Mouse (Mus musculus) G1E (cell line): ENCODE data around the gene Pcp4l1. TPM values are rescaled to one million over a fixed set of nuclear protein-coding genes. Genes with fewer than 3 reads are reported as not detected.
"Not testable (repeated sequence)": the region's sequence is repeated elsewhere in the genome, so short reads cannot be mapped to it uniquely, and the experiment has no call there.

ENCODE experiments used
- ATAC-seq: 2 replicates; pipeline ENCODE4 v1.8.0; 2016; ENCODE audit warnings: mild to moderate bottlenecking; ENCODE audit not compliant: insufficient number of reproducible peaks, poor library complexity, low FRiP score, severe bottlenecking; ENCODE audit errors: extremely low read depth
- DNase-seq: peaks from one replicate; pipeline ENCODE4 v3.0.0; 2012; ENCODE audit warnings: low spot score
- H3K27me3 ChIP-seq: 2 replicates; pipeline ENCODE4 v1.6.1; 2012; ENCODE audit warnings: mild to moderate bottlenecking, low read length, inconsistent platforms; ENCODE audit not compliant: insufficient read depth
- H3K36me3 ChIP-seq: replicated peaks from 2 replicates; pipeline ENCODE3; 2012; ENCODE audit warnings: mild to moderate bottlenecking, inconsistent platforms
- H3K4me1 ChIP-seq: 2 replicates; pipeline ENCODE4 v1.6.1; 2012; ENCODE audit warnings: low read depth, low read length, inconsistent platforms, mixed read lengths; ENCODE audit not compliant: insufficient read depth
- H3K4me3 ChIP-seq: 2 replicates; pipeline ENCODE4 v1.5.1; 2012; ENCODE audit warnings: low read depth, mild to moderate bottlenecking, inconsistent platforms, low read length, moderate library complexity, mixed read lengths
- H3K9me3 ChIP-seq: replicated peaks from 2 replicates; pipeline ENCODE4 v1.6.1; 2012; ENCODE audit warnings: inconsistent platforms
- CTCF ChIP-seq: IDR thresholded peaks from 2 replicates; pipeline ENCODE4 v1.5.1; 2012; ENCODE audit warnings: low read depth, low read length, inconsistent platforms, mixed read lengths
- GATA1 ChIP-seq: IDR thresholded peaks from 2 replicates; pipeline ENCODE4 v1.6.1; 2012; ENCODE audit warnings: borderline replicate concordance, low read length, inconsistent platforms, mixed read lengths
- GATA2 ChIP-seq: IDR thresholded peaks from 2 replicates; pipeline ENCODE4 v1.6.1; 2012; ENCODE audit warnings: low read depth, low read length, inconsistent platforms, borderline replicate concordance
- POLR2AphosphoS5 ChIP-seq: IDR thresholded peaks from 2 replicates; pipeline ENCODE4 v1.6.1; 2012; ENCODE audit warnings: low read depth, low read length, inconsistent platforms; ENCODE audit not compliant: insufficient replicate concordance
- TAL1 ChIP-seq: conservative IDR thresholded peaks from 2 replicates; pipeline ENCODE4 v1.6.1; 2012; ENCODE audit warnings: low read depth, low read length, inconsistent platforms, mixed read lengths
- polyA plus RNA-seq: library from polyadenylated mRNA; stranded (reverse); fragments of >175 nt; gene quantifications from 2 replicates; pipeline ENCODE4 v1.2.3, GENCODE M21; 2012
- total RNA-seq, 2 experiments: library from RNA; stranded (forward) in 1 of 2; stranded (reverse) in 1 of 2; fragments of 200-1000 nt in 1 of 2; fragments of >200 nt in 1 of 2; fragmentation: Nextera tagmentation in 1 of 2; gene quantifications; 2 replicates each; pipeline ENCODE4 v1.2.3; 2014 to 2017

The Pcp4l1 gene
- total and polyA plus RNA-seq, 3 experiments = 0.16 TPM; not detected in 2

DNA sequence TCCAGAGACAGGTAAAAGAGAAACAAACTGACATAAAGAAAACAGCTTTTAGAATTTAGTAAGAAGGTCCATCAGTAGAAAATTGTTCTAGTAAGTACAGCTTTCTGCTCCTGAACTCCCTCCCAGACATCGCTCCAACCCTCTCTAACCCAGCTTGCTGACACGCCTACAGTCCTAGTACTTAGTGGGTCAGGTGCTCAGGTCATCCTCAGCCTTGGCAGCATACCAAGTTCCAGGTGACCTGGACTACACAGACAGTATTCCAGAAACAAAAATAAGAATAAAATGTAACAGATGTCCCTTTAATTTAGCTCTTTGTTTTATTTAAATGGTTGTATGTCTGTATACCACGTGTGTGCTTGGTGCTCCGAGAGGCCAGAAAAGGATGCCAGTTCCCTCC lies 44.1 kb downstream of the Pcp4l1 start:
- ATAC-seq (no peak), DNase-seq (no peak)
- H3K4me3 ChIP-seq = no peak overlapping the region
- peaks cover 17% of the 10 kb centered on the region for H3K36me3 ChIP-seq
- TF ChIP-seq GATA2 = no peak
- TF ChIP-seq CTCF = no peak
- TF ChIP-seq POLR2AphosphoS5 = no peak
- no peak for TF ChIP-seq TAL1
- TF ChIP-seq GATA1 = no peak
- H3K4me1 ChIP-seq = peaks cover 29% of the 10 kb centered on the region
- H3K27me3 ChIP-seq = peaks cover 20% of the 10 kb centered on the region
- no peaks in the 10 kb centered on the region for H3K9me3 ChIP-seq

GRCm38 (mm10) chr1:171150838-171151391 lies 45.2 kb downstream of the Pcp4l1 start:
- peak; percentile 13 for DNase-seq
- no peaks in the 10 kb centered on the region for H3K9me3 ChIP-seq
- peaks cover 10% of the 10 kb centered on the region for H3K27me3 ChIP-seq
- H3K4me1 ChIP-seq = peaks cover 27% of the 10 kb centered on the region
- no peak for TF ChIP-seq GATA2
- H3K36me3 ChIP-seq = peaks cover 22% of the 10 kb centered on the region
- peak overlapping the region; percentile 93 for H3K4me3 ChIP-seq
- ATAC-seq = no peak

DNA sequence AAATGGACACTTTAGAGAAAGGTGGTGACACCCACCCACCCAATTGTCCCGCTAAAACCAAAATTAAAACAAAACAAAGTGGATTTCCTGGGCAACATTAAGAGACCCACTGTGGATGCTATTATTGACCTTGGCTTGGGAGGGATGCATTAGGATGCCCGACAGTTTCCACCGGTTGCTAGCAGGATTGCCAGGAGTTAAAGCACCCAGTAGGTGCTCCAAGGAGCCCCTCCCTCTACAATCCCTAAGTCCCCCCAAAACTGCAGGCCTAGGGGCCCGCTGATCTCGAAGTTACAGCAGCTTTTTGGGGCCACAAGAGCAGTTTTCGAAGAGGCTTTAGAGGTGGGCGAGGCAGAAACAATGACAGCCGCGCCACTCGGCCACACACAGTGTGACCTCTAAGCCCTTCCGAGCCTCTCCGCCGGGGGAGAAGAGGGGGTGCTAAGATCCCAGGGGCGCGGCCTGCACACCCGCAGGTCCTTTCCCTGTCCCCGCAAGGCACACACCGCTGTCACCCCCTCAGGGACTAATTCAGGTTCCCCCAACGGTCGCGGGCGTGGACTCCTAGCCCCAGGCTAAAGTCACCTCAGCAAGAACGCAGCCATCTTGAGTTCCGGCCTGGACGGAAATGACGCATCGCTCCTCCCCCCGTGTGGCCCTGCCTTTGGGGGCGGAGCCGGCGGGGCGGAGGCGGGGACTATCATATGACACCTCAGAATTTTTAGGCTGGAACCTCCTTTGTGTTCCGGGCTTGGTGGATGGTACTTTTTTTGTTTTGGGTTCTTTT lies 45.9 kb downstream of the Pcp4l1 start, which contains the start of the genes Sdhc and Mpz:
TSS of gene Sdhc (minus strand) at position 630 of the 787 bp plus-strand sequence.
TSS of gene Mpz (plus strand) at position 738 of the 787 bp plus-strand sequence.
- Histone ChIP-seq H3K9me3 (no peaks in the 10 kb centered on the region), H3K27me3 (peaks cover 3% of the 10 kb centered on the region), H3K4me1 (peaks cover 27% of the 10 kb centered on the region), H3K4me3 (peak within 1 kb of the TSS; percentile 93), H3K36me3 (peaks cover 29% of the 10 kb centered on the region)
- no peak for TF ChIP-seq GATA1
- no peak for TF ChIP-seq GATA2
- TF ChIP-seq TAL1 = no peak
- TF ChIP-seq CTCF = no peak
- TF ChIP-seq POLR2AphosphoS5 = no peak
- DNase-seq (peak; percentile 90), ATAC-seq (peak; percentile 99)

DNA sequence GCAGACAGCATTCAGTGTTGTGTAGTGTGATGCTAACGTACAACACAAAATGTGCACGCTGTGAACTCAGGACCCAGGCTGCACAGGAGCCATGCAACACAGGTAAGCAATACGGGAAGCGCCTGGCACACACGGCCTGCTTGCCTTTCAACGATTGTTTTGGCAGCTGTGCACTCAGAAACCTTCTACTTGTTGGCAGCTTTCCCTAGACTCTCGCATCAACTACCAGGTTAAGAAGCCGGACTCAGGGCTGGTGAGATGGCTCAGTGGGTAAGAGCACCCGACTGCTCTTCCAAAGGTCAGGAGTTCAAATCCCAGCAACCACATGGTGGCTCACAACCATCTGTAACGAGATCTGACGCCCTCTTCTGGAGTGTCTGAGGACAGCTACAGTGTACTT lies 53.1 kb downstream of the Pcp4l1 start:
- peaks cover 80% of the 10 kb centered on the region for H3K36me3 ChIP-seq
- not testable (repeated sequence) for H3K27me3 ChIP-seq, H3K9me3 ChIP-seq, DNase-seq, ATAC-seq, H3K4me1 ChIP-seq, H3K4me3 ChIP-seq

GRCm38 (mm10) chr1:171137486-171138155 lies 58.4 kb downstream of the Pcp4l1 start:
- not testable (repeated sequence) for H3K9me3 ChIP-seq, H3K27me3 ChIP-seq, DNase-seq, H3K4me3 ChIP-seq, H3K4me1 ChIP-seq, ATAC-seq
- peaks cover 89% of the 10 kb centered on the region for H3K36me3 ChIP-seq

DNA sequence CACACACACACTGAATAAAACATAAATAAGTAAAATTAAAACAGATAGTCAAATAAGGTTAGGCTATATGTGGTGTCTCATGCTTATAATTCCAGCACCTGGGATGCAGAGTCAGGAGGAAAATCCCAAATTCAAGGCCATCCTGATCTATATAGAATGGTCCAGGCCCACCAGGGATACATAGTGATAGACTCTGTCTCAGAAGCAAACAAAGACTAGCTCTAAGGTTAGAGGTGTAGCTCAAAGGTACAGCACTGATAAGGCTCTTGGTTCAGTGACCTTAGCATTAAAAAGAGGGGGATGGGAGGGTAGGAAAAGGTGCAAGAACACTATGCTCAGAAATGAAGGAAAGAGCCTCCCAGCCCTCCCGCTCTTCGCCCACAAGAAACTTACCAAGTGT lies 60.5 kb downstream of the Pcp4l1 start:
- ATAC-seq = no peak; the same call in 1 of the 2 replicates
- no peaks in the 10 kb centered on the region for H3K27me3 ChIP-seq
- no peaks in the 10 kb centered on the region for H3K4me1 ChIP-seq
- DNase-seq = no peak
- no peaks in the 10 kb centered on the region for H3K9me3 ChIP-seq
- no peak for TF ChIP-seq POLR2AphosphoS5
- no peak for TF ChIP-seq CTCF
- no peak for TF ChIP-seq GATA2
- TF ChIP-seq TAL1 = no peak
- no peak for TF ChIP-seq GATA1
- peaks cover 88% of the 10 kb centered on the region for H3K36me3 ChIP-seq
- H3K4me3 ChIP-seq = no peak overlapping the region

GRCm38 (mm10) chr1:171130971-171131370 lies 65.1 kb downstream of the Pcp4l1 start:
- Histone ChIP-seq H3K4me3 (no peak overlapping the region), H3K36me3 (peaks cover 89% of the 10 kb centered on the region), H3K27me3 (no peaks in the 10 kb centered on the region), H3K4me1 (no peaks in the 10 kb centered on the region), H3K9me3 (no peaks in the 10 kb centered on the region)
- DNase-seq = no peak
- ATAC-seq = no peak
- TF ChIP-seq POLR2AphosphoS5 (no peak), CTCF (no peak), GATA1 (no peak), TAL1 (no peak), GATA2 (no peak)
